Mouse (Mus musculus): Measurements from ENCODE around the gene Adgrg7.

The Adgrg7 gene

DNA sequence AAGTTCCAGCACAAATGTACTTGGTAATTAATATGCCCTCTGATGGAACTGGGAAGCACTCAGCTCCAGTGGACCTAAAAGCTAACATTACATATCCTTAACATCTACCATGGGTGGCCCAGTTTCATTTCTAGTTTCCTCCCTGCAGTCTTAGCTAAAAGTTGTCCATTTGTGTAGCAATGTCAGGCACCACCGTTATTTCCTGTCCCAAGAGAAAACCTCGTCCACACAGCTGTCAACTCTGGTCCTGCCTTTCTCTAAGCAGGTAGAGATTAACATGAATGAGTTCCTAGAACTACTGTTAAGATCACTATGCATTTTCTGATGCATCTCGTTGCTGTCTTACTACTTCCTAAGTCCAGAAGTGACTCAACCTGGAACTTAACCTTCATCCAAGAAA, 80.0 kb downstream of the Adgrg7 start:
- DNase-seq (ENCODE audit: low read depth, low spot score), result no peak

GRCm38 (mm10) chr16:56710071-56710470, 85.6 kb downstream of the Adgrg7 start:
- DNase-seq (ENCODE audit: low read depth, low spot score), result no peak

GRCm38 (mm10) chr16:56705731-56706130, 89.9 kb downstream of the Adgrg7 start:
- DNase-seq (ENCODE audit: low read depth, low spot score), result no peak

DNA sequence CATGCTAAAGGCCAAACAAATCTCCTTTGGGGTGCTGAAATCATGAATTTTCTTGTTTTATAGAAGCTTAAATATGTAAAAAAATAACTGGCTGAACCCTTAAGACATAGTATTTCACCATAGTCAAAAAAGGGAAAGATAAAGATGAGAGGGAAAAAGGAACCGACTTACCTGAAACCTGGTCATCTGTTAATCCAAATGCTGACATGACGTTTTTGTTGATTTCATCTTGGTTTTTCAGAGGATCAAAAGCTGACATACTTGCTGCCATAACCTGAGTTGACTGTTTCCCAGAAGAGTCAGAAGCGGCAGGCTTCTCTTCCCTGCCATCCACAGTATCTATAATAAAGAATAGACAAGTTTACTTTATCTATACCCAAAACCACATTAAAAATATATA, 94.8 kb downstream of the Adgrg7 start:
- DNase-seq (ENCODE audit: low read depth, low spot score), result no peak

GRCm38 (mm10) chr16:56696448-56696847, 99.2 kb downstream of the Adgrg7 start:
- DNase-seq (ENCODE audit: low read depth, low spot score), result no peak

- DNase-seq (ENCODE audit: low read depth, low spot score), result no peak
Observed at GRCm38 (mm10) chr16:56690715-56691114, 104.9 kb downstream of the Adgrg7 start.

DNA sequence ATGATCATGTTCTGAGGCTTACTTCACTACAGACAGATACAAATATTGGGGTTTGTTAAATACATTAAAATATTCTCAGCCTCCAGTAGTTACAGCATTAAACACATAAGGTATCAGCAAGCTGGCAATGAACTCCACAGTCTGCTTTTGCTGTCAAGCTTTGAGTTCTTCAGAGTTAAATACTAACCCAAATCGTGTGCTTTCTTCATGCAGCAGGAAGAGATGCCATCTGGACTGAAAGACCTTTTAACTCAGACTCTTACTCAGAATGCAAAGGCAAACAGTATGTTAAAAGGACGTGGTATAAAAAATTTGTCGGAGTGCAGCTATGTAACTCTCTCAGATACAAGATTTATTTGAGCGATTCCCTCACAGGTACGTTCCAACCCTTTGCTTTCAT, 108.9 kb downstream of the Adgrg7 start:
- peak; percentile 36 for DNase-seq (ENCODE audit: low read depth, low spot score)

- no peak for DNase-seq (ENCODE audit: low read depth, low spot score)
Observed at GRCm38 (mm10) chr16:56681010-56681645, 114.5 kb downstream of the Adgrg7 start.

GRCm38 (mm10) chr16:56677146-56677545, 118.5 kb downstream of the Adgrg7 start:
- DNase-seq (ENCODE audit: low read depth, low spot score), result peak; percentile 82
